ENCODE assay signal across 7 mouse cellular contexts in the genomic region with DNA sequence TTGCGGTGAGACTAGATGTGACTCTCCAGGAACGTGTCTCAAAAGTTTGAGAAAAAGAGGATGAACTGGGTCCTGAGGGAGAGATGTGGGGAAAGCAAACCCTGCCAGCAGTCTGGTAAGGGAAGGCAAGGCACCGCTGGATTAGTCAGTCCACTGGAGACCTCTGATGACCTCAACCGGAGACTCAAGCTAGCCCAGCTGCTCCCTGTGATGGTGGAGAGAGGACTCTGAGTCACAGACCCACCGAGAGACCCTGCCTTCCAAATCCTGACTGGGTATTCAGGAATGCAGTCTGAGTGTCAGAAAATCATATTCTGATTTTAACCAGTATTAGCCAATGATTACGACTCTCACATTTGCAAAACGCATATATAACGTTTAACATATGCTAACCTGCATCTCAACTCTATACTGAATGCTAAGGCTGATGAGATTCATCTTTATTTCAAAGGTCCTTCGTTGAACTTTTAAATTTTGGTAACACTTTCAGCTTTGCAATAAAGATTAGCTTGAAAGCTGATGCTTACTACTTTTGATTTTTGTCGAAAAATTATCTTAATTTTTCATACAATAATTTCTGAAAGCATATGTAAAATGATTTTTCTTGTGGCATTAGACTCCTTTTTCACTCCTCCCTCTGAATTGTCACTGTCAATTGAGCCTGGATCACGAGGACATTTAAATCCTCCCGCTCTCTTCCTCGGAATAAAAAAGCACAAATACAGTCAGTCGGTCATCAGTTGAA. TPM values are rescaled to one million over a fixed set of nuclear protein-coding genes. Genes with fewer than 3 reads are reported as not detected.
DNase-seq lines count a peak whose midpoint lies in the region; ATAC-seq lines count a peak whose summit lies in the region.

No protein-coding gene starts in this region.

- H3K36me3 ChIP-seq in megakaryocyte, embryonic 14.5 days (replicated peaks; ENCODE audit: low read length), result no peaks in the 10 kb centered on the region
- H3K36me3 ChIP-seq in forebrain, embryonic 13.5 days (ENCODE audit: poor library complexity, severe bottlenecking), result no peaks in the 10 kb centered on the region
- H3K36me3 ChIP-seq in liver, embryonic 12.5 days, result no peaks in the 10 kb centered on the region

- DNase-seq in kidney, adult 9 months, result no peak

- H3K9ac ChIP-seq in forebrain, embryonic 13.5 days, result no peak overlapping the region
- 0 out of 2 replicates have a peak overlapping the region, but pooled peaks have one; percentile 13 for H3K9ac ChIP-seq in liver, embryonic 12.5 days

- H3K27me3 ChIP-seq in megakaryocyte, embryonic 14.5 days (replicated peaks), result no peaks in the 10 kb centered on the region
- peaks cover 20% of the 10 kb centered on the region for H3K27me3 ChIP-seq in forebrain, embryonic 13.5 days
- peaks cover 27% of the 10 kb centered on the region for H3K27me3 ChIP-seq in liver, embryonic 12.5 days (replicated peaks)

- peaks cover 64% of the 10 kb centered on the region for H3K4me1 ChIP-seq in megakaryocyte, embryonic 14.5 days
- H3K4me1 ChIP-seq in forebrain, embryonic 13.5 days, result peaks cover 22% of the 10 kb centered on the region
- H3K4me1 ChIP-seq in liver, embryonic 12.5 days, result peaks cover 57% of the 10 kb centered on the region

- peak overlapping the region; percentile 90 for H3K4me3 ChIP-seq in megakaryocyte, embryonic 14.5 days (replicated peaks)
- H3K4me3 ChIP-seq in forebrain, embryonic 13.5 days, result peak overlapping the region; percentile 41
- peak overlapping the region; percentile 55 for H3K4me3 ChIP-seq in liver, embryonic 12.5 days

- ATAC-seq in megakaryocyte, adult 5-6 weeks (ENCODE audit: poor library complexity, severe bottlenecking), result no peak
- no peak for ATAC-seq in forebrain, embryonic 13.5 days
- ATAC-seq in liver, embryonic 12.5 days, result no peak
- no peak for ATAC-seq in erythroid progenitor cell, adult 5-6 weeks (replicated peaks; ENCODE audit: low FRiP score, poor library complexity, severe bottlenecking)
- ATAC-seq in inflammation-experienced regulatory T-cells, adult 6 months, result no peak

- peaks cover 3% of the 10 kb centered on the region for H3K9me3 ChIP-seq in megakaryocyte, embryonic 14.5 days
- H3K9me3 ChIP-seq in forebrain, embryonic 13.5 days (replicated peaks), result no peaks in the 10 kb centered on the region
- 0 out of 2 replicates have a peak, but pooled peaks cover 3% of the 10 kb centered on the region for H3K9me3 ChIP-seq in liver, embryonic 12.5 days (replicated peaks)

- 36% methylated on average over 14 of the region's 14 CpGs for WGBS in forebrain, embryonic 13.5 days
- WGBS in liver, embryonic 12.5 days (ENCODE audit: insufficient replicate concordance), result 32% methylated on average over 14 of the region's 14 CpGs

- H3K27ac ChIP-seq in forebrain, embryonic 13.5 days, result no peak overlapping the region
- H3K27ac ChIP-seq in liver, embryonic 12.5 days, result no peak overlapping the region

- H3K4me2 ChIP-seq in forebrain, embryonic 13.5 days, result peak overlapping the region; percentile 61
- H3K4me2 ChIP-seq in liver, embryonic 12.5 days, result peak overlapping the region; percentile 78

RNA-seq across cellular contexts. Expression of a gene that starts 3.0 kb away (rescaled TPM):
- 1.6 and 5.7 TPM in 2 replicates for polyA plus RNA-seq in megakaryocyte, embryonic 14.5 days (2012; ENCODE audit: insufficient read depth, low replicate concordance)
- total RNA-seq in megakaryocyte, adult 5-6 weeks (2015), result 0.51 and 0.68 TPM in 2 replicates
- 0.18 and 0.57 TPM in 2 replicates for total RNA-seq in megakaryocyte, adult 5-6 weeks (2017)
- polyA plus RNA-seq in forebrain, embryonic 13.5 days (2015; fragmentation: Nextera tagmentation; extraction: Ambion mirVana), result 0.71 and 0.80 TPM in 2 replicates
- polyA plus RNA-seq in liver, embryonic 12.5 days (2016; fragmentation: Nextera tagmentation; extraction: Ambion mirVana), result not detected in 2 replicates
- total RNA-seq in erythroid progenitor cell, adult 5-6 weeks (2015; ENCODE audit: low replicate concordance), result 0.42 TPM in 1 of 2 replicates, not detected in the other
- 1.0 TPM in 1 of 2 replicates, not detected in the other for total RNA-seq in erythroid progenitor cell, adult 5-6 weeks (2017; ENCODE audit: low replicate concordance)
- polyA plus RNA-seq in inflammation-experienced regulatory T-cells, adult 6 months (2017; shearing (Covaris generic)), result 1 to 10 TPM in 2 of 3 experiments, under 1 TPM in 1; 0.58 to 2.1 (median 1.1) TPM

RNA-seq across cellular contexts. Expression of a gene that starts 3.5 kb away (rescaled TPM):
- polyA plus RNA-seq in megakaryocyte, embryonic 14.5 days (2012; ENCODE audit: insufficient read depth, low replicate concordance), result 18.6 and 145 TPM in 2 replicates
- 6.1 and 8.5 TPM in 2 replicates for total RNA-seq in megakaryocyte, adult 5-6 weeks (2015)
- total RNA-seq in megakaryocyte, adult 5-6 weeks (2017), result 4.6 and 12.1 TPM in 2 replicates
- 4.2 and 5.2 TPM in 2 replicates for polyA plus RNA-seq in forebrain, embryonic 13.5 days (2015; fragmentation: Nextera tagmentation; extraction: Ambion mirVana)
- polyA plus RNA-seq in liver, embryonic 12.5 days (2016; fragmentation: Nextera tagmentation; extraction: Ambion mirVana), result 4.1 and 5.0 TPM in 2 replicates
- 2.9 TPM in 1 of 2 replicates, not detected in the other for total RNA-seq in erythroid progenitor cell, adult 5-6 weeks (2015; ENCODE audit: low replicate concordance)
- 9.6 TPM in 1 of 2 replicates, not detected in the other for total RNA-seq in erythroid progenitor cell, adult 5-6 weeks (2017; ENCODE audit: low replicate concordance)
- polyA plus RNA-seq in inflammation-experienced regulatory T-cells, adult 6 months (2017; shearing (Covaris generic)), result 1 to 10 TPM; 1.3 to 2.8 (median 2.5) TPM

RNA-seq across cellular contexts. Expression of a gene that starts 5.8 kb away (rescaled TPM):
- polyA plus RNA-seq in megakaryocyte, embryonic 14.5 days (2012; ENCODE audit: insufficient read depth, low replicate concordance), result 18.6 and 56.2 TPM in 2 replicates
- total RNA-seq in megakaryocyte, adult 5-6 weeks (2015), result 11.8 and 13.6 TPM in 2 replicates
- total RNA-seq in megakaryocyte, adult 5-6 weeks (2017), result 39.2 and 43.7 TPM in 2 replicates
- polyA plus RNA-seq in forebrain, embryonic 13.5 days (2015; fragmentation: Nextera tagmentation; extraction: Ambion mirVana), result 6.0 and 7.4 TPM in 2 replicates
- 2.1 and 2.3 TPM in 2 replicates for polyA plus RNA-seq in liver, embryonic 12.5 days (2016; fragmentation: Nextera tagmentation; extraction: Ambion mirVana)
- 8.8 and 10.1 TPM in 2 replicates for total RNA-seq in erythroid progenitor cell, adult 5-6 weeks (2015; ENCODE audit: low replicate concordance)
- total RNA-seq in erythroid progenitor cell, adult 5-6 weeks (2017; ENCODE audit: low replicate concordance), result 17.5 and 41.5 TPM in 2 replicates
- polyA plus RNA-seq in inflammation-experienced regulatory T-cells, adult 6 months (2017; shearing (Covaris generic)), result 1 to 10 TPM; 2.5 to 4.6 (median 3.3) TPM

RNA-seq across cellular contexts. Expression of a gene that starts 22.8 kb away (rescaled TPM):
- 2,725 and 4,464 TPM in 2 replicates for polyA plus RNA-seq in megakaryocyte, embryonic 14.5 days (2012; ENCODE audit: insufficient read depth, low replicate concordance)
- total RNA-seq in megakaryocyte, adult 5-6 weeks (2015), result 1,656 and 1,714 TPM in 2 replicates
- 910 and 1,013 TPM in 2 replicates for total RNA-seq in megakaryocyte, adult 5-6 weeks (2017)
- polyA plus RNA-seq in forebrain, embryonic 13.5 days (2015; fragmentation: Nextera tagmentation; extraction: Ambion mirVana), result 585 and 587 TPM in 2 replicates
- 735 and 768 TPM in 2 replicates for polyA plus RNA-seq in liver, embryonic 12.5 days (2016; fragmentation: Nextera tagmentation; extraction: Ambion mirVana)
- 648 and 827 TPM in 2 replicates for total RNA-seq in erythroid progenitor cell, adult 5-6 weeks (2015; ENCODE audit: low replicate concordance)
- 220 and 369 TPM in 2 replicates for total RNA-seq in erythroid progenitor cell, adult 5-6 weeks (2017; ENCODE audit: low replicate concordance)
- 1,000 to 10,000 TPM; 1,163 to 1,603 (median 1,351) TPM for polyA plus RNA-seq in inflammation-experienced regulatory T-cells, adult 6 months (2017; shearing (Covaris generic))

RNA-seq across cellular contexts. Expression of a gene that starts 48.5 kb away (rescaled TPM):
- polyA plus RNA-seq in megakaryocyte, embryonic 14.5 days (2012; ENCODE audit: insufficient read depth, low replicate concordance), result 5.0 TPM in 1 of 2 replicates, not detected in the other
- total RNA-seq in megakaryocyte, adult 5-6 weeks (2015), result 59.0 and 67.2 TPM in 2 replicates
- 54.1 and 62.0 TPM in 2 replicates for total RNA-seq in megakaryocyte, adult 5-6 weeks (2017)
- 1.6 and 1.9 TPM in 2 replicates for polyA plus RNA-seq in forebrain, embryonic 13.5 days (2015; fragmentation: Nextera tagmentation; extraction: Ambion mirVana)
- 16.3 and 16.5 TPM in 2 replicates for polyA plus RNA-seq in liver, embryonic 12.5 days (2016; fragmentation: Nextera tagmentation; extraction: Ambion mirVana)
- 50.3 and 55.5 TPM in 2 replicates for total RNA-seq in erythroid progenitor cell, adult 5-6 weeks (2015; ENCODE audit: low replicate concordance)
- total RNA-seq in erythroid progenitor cell, adult 5-6 weeks (2017; ENCODE audit: low replicate concordance), result 51.0 and 53.7 TPM in 2 replicates
- polyA plus RNA-seq in inflammation-experienced regulatory T-cells, adult 6 months (2017; shearing (Covaris generic)), result 100 to 1,000 TPM; 172 to 210 (median 188) TPM
